Mouse (Mus musculus) CH12.LX (cell line): Measurements from ENCODE around the gene Plcb2. TPM values are rescaled to one million over a fixed set of nuclear protein-coding genes. Genes with fewer than 3 reads are reported as not detected.

Source experiments
- DNase-seq: peaks from one replicate; pipeline ENCODE4 v3.0.0-alpha.2; 2013; ENCODE audit errors: extremely low read depth
- H3K27ac ChIP-seq: 2 replicates; pipeline ENCODE4 v1.5.1; 2012; ENCODE audit warnings: low read depth, mild to moderate bottlenecking, control low read depth, moderate library complexity; ENCODE audit not compliant: insufficient read depth
- H3K27me3 ChIP-seq: replicated peaks from 2 replicates; pipeline ENCODE3; 2012; ENCODE audit warnings: inconsistent platforms
- H3K36me3 ChIP-seq, 2 experiments: replicated peaks in 1 of 2; 2 replicates each; pipeline versions ENCODE3 to v1.6.1; 2012; ENCODE audit warnings: inconsistent platforms in 1 of 2, low read length in 1 of 2, mild to moderate bottlenecking in 1 of 2, mixed read lengths in 1 of 2, moderate library complexity in 1 of 2; ENCODE audit not compliant: control insufficient read depth in 1 of 2, insufficient read depth in 1 of 2
- H3K4me1 ChIP-seq, 2 experiments: 2 replicates each; pipeline ENCODE4 v1.6.1; 2012; ENCODE audit warnings: inconsistent platforms in 1 of 2, moderate library complexity in 1 of 2; ENCODE audit not compliant: insufficient read depth in 2 of 2, control insufficient read depth in 1 of 2
- H3K4me2 ChIP-seq: 2 replicates; pipeline ENCODE4 v1.6.1; 2012; ENCODE audit warnings: low read depth, mild to moderate bottlenecking, control low read depth; ENCODE audit not compliant: poor library complexity, insufficient read depth, severe bottlenecking
- H3K4me3 ChIP-seq, 3 experiments: fragments of 150-350 bp in 1 of 3; sonication (generic) in 1 of 3; replicated peaks in 1 of 3; 2 replicates each; pipeline versions ENCODE3 to v1.5.1; 2011 to 2012; ENCODE audit warnings: low read depth in 2 of 3, low read length in 2 of 3, mild to moderate bottlenecking in 2 of 3, moderate library complexity in 2 of 3, control low read depth in 1 of 3, improper control_type of control experiment in 1 of 3, inconsistent platforms in 1 of 3, mixed read lengths in 1 of 3; ENCODE audit not compliant: poor library complexity in 1 of 3
- H3K79me2 ChIP-seq: replicated peaks from 2 replicates; pipeline ENCODE4 v1.6.1; 2012; ENCODE audit warnings: mild to moderate bottlenecking, moderate library complexity; ENCODE audit not compliant: control insufficient read depth, poor library complexity, insufficient read depth, severe bottlenecking; ENCODE audit errors: extremely low read depth
- H3K9ac ChIP-seq: 2 replicates; pipeline ENCODE4 v1.6.1; 2012; ENCODE audit warnings: low read depth, mild to moderate bottlenecking, control low read depth, moderate library complexity; ENCODE audit not compliant: insufficient read depth
- H3K9me3 ChIP-seq: replicated peaks from 2 replicates; pipeline ENCODE3; 2012; ENCODE audit warnings: low read length, inconsistent platforms, mixed read lengths
- BHLHE40 ChIP-seq: IDR thresholded peaks from 2 replicates; pipeline ENCODE4 v1.6.1; 2011; ENCODE audit warnings: mild to moderate bottlenecking, low read depth, low read length, improper control_type of control experiment
- CHD1 ChIP-seq: IDR thresholded peaks from 2 replicates; pipeline ENCODE4 v1.6.1; 2012; ENCODE audit warnings: low read depth, low read length, improper control_type of control experiment, inconsistent platforms
- CHD2 ChIP-seq: IDR thresholded peaks from 2 replicates; pipeline ENCODE4 v1.6.1; 2011; ENCODE audit warnings: low read length, improper control_type of control experiment
- EP300 ChIP-seq: IDR thresholded peaks from 2 replicates; pipeline ENCODE4 v1.6.1; 2011; ENCODE audit warnings: low read length, improper control_type of control experiment
- ETS1 ChIP-seq: conservative IDR thresholded peaks from 2 replicates; pipeline ENCODE4 v1.6.1; 2012; ENCODE audit warnings: low read depth, mild to moderate bottlenecking, inconsistent platforms, low read length, improper control_type of control experiment, moderate library complexity
- IRF4 ChIP-seq: IDR thresholded peaks from 2 replicates; pipeline ENCODE4 v1.6.1; 2014; ENCODE audit warnings: low read depth, mild to moderate bottlenecking, inconsistent platforms, low read length, improper control_type of control experiment
- JUND ChIP-seq: conservative IDR thresholded peaks from 2 replicates; pipeline ENCODE4 v1.6.1; 2011; ENCODE audit warnings: low read depth, low read length, improper control_type of control experiment
- MAX ChIP-seq: IDR thresholded peaks from 2 replicates; pipeline ENCODE4 v1.6.1; 2011; ENCODE audit warnings: low read length, improper control_type of control experiment
- MXI1 ChIP-seq: IDR thresholded peaks from 2 replicates; pipeline ENCODE4 v1.6.1; 2011; ENCODE audit warnings: mild to moderate bottlenecking, low read depth, low read length, improper control_type of control experiment
- MYC ChIP-seq: IDR thresholded peaks from 2 replicates; pipeline ENCODE4 v1.6.1; 2011; ENCODE audit warnings: low read depth, mild to moderate bottlenecking, improper control_type of control experiment, low read length
- PAX5 ChIP-seq: IDR thresholded peaks from 2 replicates; pipeline ENCODE4 v1.6.1; 2012; ENCODE audit warnings: low read length, inconsistent platforms, mixed read lengths
- POLR2A ChIP-seq: IDR thresholded peaks from 2 replicates; pipeline ENCODE4 v1.6.1; 2011; ENCODE audit warnings: low read depth, mild to moderate bottlenecking, improper control_type of control experiment, low read length
- USF1 ChIP-seq: IDR thresholded peaks from 2 replicates; pipeline ENCODE4 v1.6.1; 2014; ENCODE audit warnings: low read depth, mild to moderate bottlenecking, inconsistent platforms, low read length, improper control_type of control experiment
- ZKSCAN1 ChIP-seq: IDR thresholded peaks from 2 replicates; pipeline ENCODE4 v1.6.1; 2012; ENCODE audit warnings: low read depth, inconsistent platforms, low read length, improper control_type of control experiment, borderline replicate concordance
- dilution Hi-C: fragments of 300-500 bp; cut with MboI; formaldehyde crosslinking; loops from 2 replicates; pipeline ENCODE4 v1.14.3; 2020; ENCODE audit warnings: low sequenced_read_pairs; ENCODE audit not compliant: extremely low pct_unique_long_range_greater_than_20kb, extremely low pct_ligation_motif_present
- in situ Hi-C: fragments of 300-500 bp; cut with MboI; formaldehyde crosslinking; loops from 3 replicates; pipeline ENCODE4 v1.14.3; 2019; ENCODE audit warnings: low sequenced_read_pairs, low pct_ligation_motif_present, low pct_unique_long_range_greater_than_20kb, mixed read lengths
- polyA plus RNA-seq: library from polyadenylated mRNA; unstranded; fragments of >175 nt; gene quantifications from 2 replicates; pipeline ENCODE4 v1.2.1, GENCODE M21; 2012; ENCODE audit warnings: low read depth; ENCODE audit not compliant: insufficient read length
- total RNA-seq, 2 experiments: library from RNA; depleted of rRNA; stranded (reverse); fragments of 300-350 nt in 1 of 2; fragments of >200 nt in 1 of 2; gene quantifications; 2 replicates each; pipeline ENCODE4 v1.2.3; 2012 to 2014

The Plcb2 gene
- total and polyA plus RNA-seq, 3 experiments: 5.7 to 22.3 (median 7.8) TPM

GRCm38 (mm10) chr2:118726873-118727272 lies 1.4 kb downstream of the Plcb2 start:
- Histone ChIP-seq H3K36me3 (peaks cover 11 to 39% of the 10 kb centered on the region in 2 experiments), H3K79me2 (no peaks in the 10 kb centered on the region), H3K27me3 (no peaks in the 10 kb centered on the region), H3K27ac (no peak overlapping the region), H3K4me3 (peak overlapping the region in 2 of 3 experiments; percentile 36 to 64), H3K9ac (peak overlapping the region; percentile 55), H3K4me1 (peaks cover 16 to 65% of the 10 kb centered on the region in 2 experiments; a peak in 3 of 4 replicates), H3K4me2 (peak overlapping the region; percentile 53; the same call in 1 of the 2 replicates), H3K9me3 (no peaks in the 10 kb centered on the region)
- DNase-seq: peak; percentile 38
- in situ Hi-C loops: loop anchor here (25.0 kb wide), 1 partner anchor 240 kb away; the partner anchor contains the start of gene Srp14
- dilution Hi-C loops: no loop called here
- no peak for TF ChIP-seq CHD2
- TF ChIP-seq EP300: peak; percentile 80
- TF ChIP-seq PAX5: no peak
- TF ChIP-seq BHLHE40: peak; percentile 55
- peak; percentile 47; the same call in 1 of the 2 replicates for TF ChIP-seq MYC
- TF ChIP-seq IRF4: peak; percentile 64
- TF ChIP-seq JUND: 0 out of 2 replicates have a peak, but pooled peaks have one; percentile 30
- TF ChIP-seq POLR2A: no peak

GRCm38 (mm10) chr2:118725511-118725910 lies 2.7 kb downstream of the Plcb2 start:
- no peaks in the 10 kb centered on the region for H3K27me3 ChIP-seq
- no peak overlapping the region for H3K9ac ChIP-seq
- no peak overlapping the region for H3K4me2 ChIP-seq
- no peak for DNase-seq
- H3K36me3 ChIP-seq: peaks cover 11 to 48% of the 10 kb centered on the region in 2 experiments
- peaks cover 15 to 61% of the 10 kb centered on the region in 2 experiments; a peak in 3 of 4 replicates for H3K4me1 ChIP-seq
- dilution Hi-C loops: no loop called here
- H3K4me3 ChIP-seq: no peak overlapping the region
- no peak for TF ChIP-seq USF1
- no peak for TF ChIP-seq MAX
- TF ChIP-seq ZKSCAN1: no peak
- no peak for TF ChIP-seq ETS1
- no peak for TF ChIP-seq CHD1
- TF ChIP-seq POLR2A: no peak
- TF ChIP-seq MXI1: no peak
- no peak for TF ChIP-seq JUND
- no peaks in the 10 kb centered on the region for H3K9me3 ChIP-seq
- no peaks in the 10 kb centered on the region for H3K79me2 ChIP-seq
- H3K27ac ChIP-seq: no peak overlapping the region
- in situ Hi-C loops: loop anchor here (25.0 kb wide), 1 partner anchor 238 kb away; the partner anchor contains the start of gene Srp14
